In the genomic region with DNA sequence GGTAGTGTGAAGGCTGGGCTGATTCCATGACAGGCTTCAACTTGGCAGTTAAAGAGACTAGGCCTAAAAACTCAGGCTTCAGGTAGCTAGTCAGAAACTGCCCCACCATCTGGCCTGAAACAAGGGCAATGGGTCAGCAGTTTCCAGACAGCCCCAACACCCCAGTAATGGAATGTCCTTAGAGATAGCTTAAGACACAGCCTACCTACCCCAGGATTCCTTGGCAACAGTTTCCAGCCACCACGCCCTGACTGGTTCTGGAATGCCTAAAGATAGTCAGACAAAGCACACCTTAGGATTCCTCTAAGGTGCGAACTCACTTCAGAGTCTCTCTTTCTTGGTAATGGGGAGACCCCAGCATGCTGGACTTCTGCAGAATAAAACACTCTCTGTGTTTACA, we compare ENCODE assay signal across 23 mouse cellular contexts. TPM values are rescaled to one million over a fixed set of nuclear protein-coding genes. Genes with fewer than 3 reads are reported as not detected.
DNase-seq lines count a peak whose midpoint lies in the region; ATAC-seq and TF ChIP-seq lines count a peak whose summit lies in the region.
"Had no signal": no experiment of that assay in that cellular context is flagged by ENCODE, and none has a peak within 500 bp of the region (broad histone marks: within the 10 kb centered on the region; RNA-seq: fewer than 3 reads in every experiment).

No protein-coding gene starts in this region.

- TF ChIP-seq EP300 in stomach, postnatal 0 days (optimal IDR thresholded peaks at IDR 0.05), result no peak

- peak overlapping the region; percentile 18; the same call in 1 of the 2 replicates for H3K9ac ChIP-seq in liver, embryonic 13.5 days
- no peak overlapping the region for H3K9ac ChIP-seq in liver, embryonic 12.5 days
- H3K9ac ChIP-seq in stomach, postnatal 0 days (ENCODE audit: low read length), result no peak overlapping the region
- H3K9ac ChIP-seq in kidney, embryonic 15.5 days, result no peak overlapping the region
- H3K9ac ChIP-seq: embryonic facial prominence, embryonic 12.5 days; forebrain, embryonic 15.5 days; heart, embryonic 13.5 days had no signal

- no peak for TF ChIP-seq CTCF in E14TG2a.4 (conservative IDR thresholded peaks at IDR 0.05; ENCODE audit: low read length)
- no peak for TF ChIP-seq CTCF in stomach, postnatal 0 days (IDR thresholded peaks at IDR 0.05; ENCODE audit: low read depth)

- no peak overlapping the region for H3K4me2 ChIP-seq in liver, embryonic 13.5 days
- H3K4me2 ChIP-seq in liver, embryonic 12.5 days, result no peak overlapping the region
- H3K4me2 ChIP-seq in stomach, postnatal 0 days (replicated peaks; ENCODE audit: low read depth), result no peak overlapping the region
- H3K4me2 ChIP-seq in kidney, embryonic 15.5 days, result no peak overlapping the region
- H3K4me2 ChIP-seq: embryonic facial prominence, embryonic 12.5 days; forebrain, embryonic 15.5 days; heart, embryonic 13.5 days had no signal

- peaks cover 8% of the 10 kb centered on the region for H3K36me3 ChIP-seq in liver, embryonic 13.5 days
- H3K36me3 ChIP-seq in liver, embryonic 12.5 days, result peaks cover 11% of the 10 kb centered on the region
- peaks cover 64% of the 10 kb centered on the region for H3K36me3 ChIP-seq in E14TG2a.4 (ENCODE audit: insufficient read depth, low read length)
- H3K36me3 ChIP-seq in stomach, postnatal 0 days (ENCODE audit: control insufficient read depth, insufficient read depth, low read length), result no peaks in the 10 kb centered on the region
- no peaks in the 10 kb centered on the region for H3K36me3 ChIP-seq in kidney, embryonic 15.5 days
- H3K36me3 ChIP-seq: embryonic facial prominence, embryonic 12.5 days; forebrain, embryonic 15.5 days; heart, embryonic 13.5 days had no signal

- H3K9me3 ChIP-seq in liver, embryonic 13.5 days (replicated peaks), result no peaks in the 10 kb centered on the region
- H3K9me3 ChIP-seq in liver, embryonic 12.5 days (replicated peaks), result no peaks in the 10 kb centered on the region
- H3K9me3 ChIP-seq in E14TG2a.4 (ENCODE audit: low read length), result no peaks in the 10 kb centered on the region
- H3K9me3 ChIP-seq in stomach, postnatal 0 days (ENCODE audit: control insufficient read depth, low read length), result no peaks in the 10 kb centered on the region
- no peaks in the 10 kb centered on the region for H3K9me3 ChIP-seq in kidney, embryonic 15.5 days (replicated peaks)
- H3K9me3 ChIP-seq: embryonic facial prominence, embryonic 12.5 days; forebrain, embryonic 15.5 days; G1E; heart, embryonic 13.5 days had no signal

- no peak overlapping the region for H3K4me3 ChIP-seq in liver, embryonic 13.5 days (replicated peaks)
- H3K4me3 ChIP-seq in liver, embryonic 12.5 days, result no peak overlapping the region
- H3K4me3 ChIP-seq in E14TG2a.4 (replicated peaks; ENCODE audit: low read length), result peak overlapping the region; percentile 13; the same call in 1 of the 2 replicates
- no peak overlapping the region for H3K4me3 ChIP-seq in stomach, postnatal 0 days (ENCODE audit: low read depth, low read length)
- no peak overlapping the region for H3K4me3 ChIP-seq in kidney, embryonic 15.5 days (replicated peaks)
- H3K4me3 ChIP-seq: embryonic facial prominence, embryonic 12.5 days; forebrain, embryonic 15.5 days; heart, embryonic 13.5 days had no signal

- peaks cover 74% of the 10 kb centered on the region for H3K4me1 ChIP-seq in liver, embryonic 13.5 days (replicated peaks)
- peaks cover 76% of the 10 kb centered on the region for H3K4me1 ChIP-seq in liver, embryonic 12.5 days
- peaks cover 95% of the 10 kb centered on the region for H3K4me1 ChIP-seq in E14TG2a.4 (replicated peaks; ENCODE audit: low read depth, low read length)
- peaks cover 2% of the 10 kb centered on the region; the same call in 1 of the 2 replicates for H3K4me1 ChIP-seq in stomach, postnatal 0 days (replicated peaks; ENCODE audit: control insufficient read depth, insufficient read depth)
- H3K4me1 ChIP-seq in kidney, embryonic 15.5 days, result no peaks in the 10 kb centered on the region
- H3K4me1 ChIP-seq: embryonic facial prominence, embryonic 12.5 days had no signal

- no peak for DNase-seq in liver, embryonic 13.5 days
- DNase-seq in R1 (ENCODE audit: low read depth, low spot score), result peak; percentile 85
- DNase-seq in stomach, postnatal 0 days (ENCODE audit: low spot score), result no peak
- no peak for DNase-seq in thymus, postnatal 14 days
- DNase-seq: adrenal gland, postnatal 14 days; cerebellum, adult 11-12 months; cerebellum, adult 9-10 months; cerebellum, postnatal 25 days; gastrocnemius, postnatal 36 days; heart, adult 11 months; heart, postnatal 36 days had no signal

- H3K27ac ChIP-seq in liver, embryonic 13.5 days, result peak overlapping the region; percentile 20; the same call in 1 of the 2 replicates
- H3K27ac ChIP-seq in liver, embryonic 12.5 days, result no peak overlapping the region
- peak overlapping the region; percentile 40; the same call in 1 of the 2 replicates for H3K27ac ChIP-seq in stomach, postnatal 0 days (replicated peaks)
- no peak overlapping the region for H3K27ac ChIP-seq in kidney, embryonic 15.5 days
- H3K27ac ChIP-seq: embryonic facial prominence, embryonic 12.5 days; forebrain, embryonic 15.5 days; heart, embryonic 13.5 days had no signal

- no peak for ATAC-seq in liver, embryonic 13.5 days (ENCODE audit: low read depth)
- ATAC-seq in liver, embryonic 12.5 days, result no peak
- ATAC-seq in stomach, postnatal 0 days (ENCODE audit: low FRiP score, low TSS enrichment), result no peak
- no peak for ATAC-seq in kidney, embryonic 15.5 days (replicated peaks; ENCODE audit: low FRiP score)
- ATAC-seq: activated CD4-positive, CD25-positive, alpha-beta regulatory T cell, adult 4 months; forebrain, embryonic 15.5 days had no signal

- no peaks in the 10 kb centered on the region for H3K27me3 ChIP-seq in liver, embryonic 13.5 days
- H3K27me3 ChIP-seq in liver, embryonic 12.5 days (replicated peaks), result no peaks in the 10 kb centered on the region
- H3K27me3 ChIP-seq in E14TG2a.4 (ENCODE audit: insufficient read depth, low read length), result no peaks in the 10 kb centered on the region
- H3K27me3 ChIP-seq in stomach, postnatal 0 days (ENCODE audit: control insufficient read depth, insufficient read depth, low read length), result no peaks in the 10 kb centered on the region
- no peaks in the 10 kb centered on the region for H3K27me3 ChIP-seq in kidney, embryonic 15.5 days
- H3K27me3 ChIP-seq: forebrain, embryonic 15.5 days; heart, embryonic 13.5 days had no signal

- 74% methylated on average over 2 of the region's 2 CpGs for WGBS in liver, embryonic 13.5 days (ENCODE audit: insufficient replicate concordance)
- WGBS in liver, embryonic 12.5 days (ENCODE audit: insufficient replicate concordance), result 71% methylated on average over 2 of the region's 2 CpGs
- WGBS in stomach, postnatal 0 days, result 59% methylated on average over 2 of the region's 2 CpGs
- 79% methylated on average over 2 of the region's 2 CpGs for WGBS in kidney, embryonic 15.5 days

RNA-seq across cellular contexts. Expression of gene Rfx2, which starts 8.4 kb away (rescaled TPM):
- 10.1 and 10.7 TPM in 2 replicates for polyA plus RNA-seq in liver, embryonic 13.5 days (2015; fragmentation: Nextera tagmentation; extraction: Ambion mirVana)
- polyA plus RNA-seq in liver, embryonic 12.5 days (2016; fragmentation: Nextera tagmentation; extraction: Ambion mirVana), result 12.6 and 13.6 TPM in 2 replicates
- polyA plus RNA-seq in stomach, postnatal 0 days (2015; fragmentation: Nextera tagmentation; extraction: Ambion mirVana), result 3.2 and 3.3 TPM in 2 replicates
- polyA plus RNA-seq in kidney, embryonic 15.5 days (2015; fragmentation: Nextera tagmentation; extraction: Ambion mirVana), result 3.7 and 4.1 TPM in 2 replicates

RNA-seq across cellular contexts. Expression of gene Acsbg2, which starts 51.9 kb away (rescaled TPM):
- polyA plus RNA-seq in liver, embryonic 13.5 days (2015; fragmentation: Nextera tagmentation; extraction: Ambion mirVana), result not detected in 2 replicates
- polyA plus RNA-seq in liver, embryonic 12.5 days (2016; fragmentation: Nextera tagmentation; extraction: Ambion mirVana), result not detected in 2 replicates
- polyA plus RNA-seq in stomach, postnatal 0 days (2015; fragmentation: Nextera tagmentation; extraction: Ambion mirVana), result 0.04 TPM in 1 of 2 replicates, not detected in the other
- polyA plus RNA-seq in kidney, embryonic 15.5 days (2015; fragmentation: Nextera tagmentation; extraction: Ambion mirVana), result not detected in 2 replicates
- polyA plus RNA-seq: C2C12; cortical plate, adult 2 months; embryonic facial prominence, embryonic 12.5 days; forebrain, embryonic 11.5 days; forebrain, embryonic 15.5 days; G1E; heart, embryonic 13.5 days; hindbrain, embryonic 11.5 days had no signal

RNA-seq across cellular contexts. Expression of gene Prr22, which starts 52.3 kb away (rescaled TPM):
- 0.45 and 0.61 TPM in 2 replicates for polyA plus RNA-seq in liver, embryonic 13.5 days (2015; fragmentation: Nextera tagmentation; extraction: Ambion mirVana)
- 1.1 and 1.2 TPM in 2 replicates for polyA plus RNA-seq in liver, embryonic 12.5 days (2016; fragmentation: Nextera tagmentation; extraction: Ambion mirVana)
- polyA plus RNA-seq in stomach, postnatal 0 days (2015; fragmentation: Nextera tagmentation; extraction: Ambion mirVana), result 0.38 and 0.65 TPM in 2 replicates
- 1.7 and 1.8 TPM in 2 replicates for polyA plus RNA-seq in kidney, embryonic 15.5 days (2015; fragmentation: Nextera tagmentation; extraction: Ambion mirVana)

RNA-seq across cellular contexts. Expression of gene 1700061G19Rik, which starts 52.9 kb away (rescaled TPM):
- 0.03 and 0.08 TPM in 2 replicates for polyA plus RNA-seq in liver, embryonic 13.5 days (2015; fragmentation: Nextera tagmentation; extraction: Ambion mirVana)
- polyA plus RNA-seq in liver, embryonic 12.5 days (2016; fragmentation: Nextera tagmentation; extraction: Ambion mirVana), result 0.08 and 0.11 TPM in 2 replicates
- polyA plus RNA-seq in stomach, postnatal 0 days (2015; fragmentation: Nextera tagmentation; extraction: Ambion mirVana), result 1.0 and 1.4 TPM in 2 replicates
- polyA plus RNA-seq in kidney, embryonic 15.5 days (2015; fragmentation: Nextera tagmentation; extraction: Ambion mirVana), result 0.27 and 0.30 TPM in 2 replicates
- polyA plus RNA-seq: G1E had no signal

RNA-seq across cellular contexts. Expression of gene Dus3l, which starts 57.8 kb away (rescaled TPM):
- polyA plus RNA-seq in liver, embryonic 13.5 days (2015; fragmentation: Nextera tagmentation; extraction: Ambion mirVana), result 17.2 and 17.5 TPM in 2 replicates
- polyA plus RNA-seq in liver, embryonic 12.5 days (2016; fragmentation: Nextera tagmentation; extraction: Ambion mirVana), result 24.1 and 24.6 TPM in 2 replicates
- 22.9 and 24.4 TPM in 2 replicates for polyA plus RNA-seq in stomach, postnatal 0 days (2015; fragmentation: Nextera tagmentation; extraction: Ambion mirVana)
- 46.5 and 54.6 TPM in 2 replicates for polyA plus RNA-seq in kidney, embryonic 15.5 days (2015; fragmentation: Nextera tagmentation; extraction: Ambion mirVana)

Comparison
In these comparisons a context has a peak if more than half of its experiments do, and no peak if none do; other contexts are left out.
1. H3K27ac ChIP-seq: peak in liver, embryonic 13.5 days (single experiment) and stomach, postnatal 0 days (single experiment); none in liver, embryonic 12.5 days (single experiment) and kidney, embryonic 15.5 days (single experiment).